Comparison of ENCODE assay signal across 8 mouse cellular contexts in the genomic region with DNA sequence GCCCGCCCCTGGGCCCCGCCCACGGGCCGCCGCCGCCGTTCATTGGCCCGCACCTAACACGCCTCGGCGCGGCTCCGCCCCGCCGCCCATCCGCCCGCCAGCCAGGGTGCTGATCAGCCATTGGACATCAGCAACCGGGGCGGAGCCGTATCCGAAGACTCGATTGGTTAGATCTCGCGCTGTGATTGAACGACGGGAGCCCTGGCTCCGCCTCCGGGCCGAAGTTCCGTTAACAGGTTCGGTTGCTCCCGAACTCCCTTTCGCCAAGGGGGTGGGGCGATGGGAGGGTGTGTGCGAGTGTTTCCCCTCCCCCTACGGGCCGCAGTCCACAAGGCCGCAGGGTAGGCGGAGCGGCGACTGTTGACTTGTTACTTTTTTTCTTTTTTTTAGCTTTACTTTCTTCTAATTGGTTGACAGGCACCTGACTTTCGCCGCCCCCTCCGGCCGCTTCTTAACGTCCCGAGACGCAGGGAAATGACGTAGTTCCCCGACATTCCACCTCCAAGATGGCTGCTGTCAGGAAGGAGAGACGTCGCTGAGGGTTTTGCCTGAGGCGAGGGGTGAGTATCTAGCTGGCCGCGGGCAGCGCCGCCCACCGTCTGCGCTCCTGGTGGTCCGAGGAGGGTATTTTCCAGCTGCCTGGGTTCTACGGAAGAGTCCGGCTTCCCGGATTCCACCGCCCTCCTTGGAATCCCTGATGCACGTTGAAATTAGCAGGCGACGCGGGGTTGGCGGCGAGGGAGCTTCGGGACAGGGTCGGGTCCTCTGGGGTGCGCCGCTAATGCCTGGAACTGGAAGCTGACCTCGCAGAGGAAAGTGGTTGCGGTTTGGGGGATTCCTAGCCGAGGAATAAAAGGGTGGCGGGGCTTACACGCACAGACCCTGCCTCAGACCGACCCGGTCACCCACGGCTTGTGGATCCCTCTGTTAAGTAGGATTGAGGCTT. TPM values are rescaled to one million over a fixed set of nuclear protein-coding genes. Genes with fewer than 3 reads are reported as not detected.
DNase-seq lines count a peak whose midpoint lies in the region; ATAC-seq and TF ChIP-seq lines count a peak whose summit lies in the region.

A gene (plus strand): TSS at position 259 of the 946 bp plus-strand sequence.

- WGBS in forebrain, embryonic 16.5 days, result under 1% methylated on average over 80 of the region's 82 CpGs
- under 1% methylated on average over 82 of the region's 82 CpGs for WGBS in lung, embryonic 14.5 days
- WGBS in olfactory bulb, adult 2 months, result under 1% methylated on average over 82 of the region's 82 CpGs
- under 1% methylated on average over 80 of the region's 82 CpGs for WGBS in thymus, adult 2 months

- H3K9me3 ChIP-seq in G1E (replicated peaks), result no peaks in the 10 kb centered on the region
- no peaks in the 10 kb centered on the region for H3K9me3 ChIP-seq in forebrain, embryonic 16.5 days (ENCODE audit: control insufficient read depth, low read length)
- no peaks in the 10 kb centered on the region for H3K9me3 ChIP-seq in lung, embryonic 14.5 days (ENCODE audit: low read depth, low read length)

- peak within 1 kb of the TSS; percentile 91 for H3K9ac ChIP-seq in forebrain, embryonic 16.5 days (replicated peaks; ENCODE audit: low read depth, low read length)
- H3K9ac ChIP-seq in lung, embryonic 14.5 days, result peak within 1 kb of the TSS; percentile 94

- peaks cover 48% of the 10 kb centered on the region for H3K4me1 ChIP-seq in G1E (ENCODE audit: insufficient read depth, low read depth, low read length)
- H3K4me1 ChIP-seq in forebrain, embryonic 16.5 days (replicated peaks; ENCODE audit: control insufficient read depth, insufficient read depth, low read length), result peaks cover 20% of the 10 kb centered on the region
- peaks cover 12% of the 10 kb centered on the region for H3K4me1 ChIP-seq in lung, embryonic 14.5 days (ENCODE audit: insufficient read depth)
- H3K4me1 ChIP-seq in olfactory bulb, adult 2 months (ENCODE audit: control insufficient read depth, insufficient read depth, low read length), result no peaks in the 10 kb centered on the region
- no peaks in the 10 kb centered on the region for H3K4me1 ChIP-seq in thymus, adult 2 months (replicated peaks; ENCODE audit: control insufficient read depth, insufficient read depth, low read length)

- peaks cover 49% of the 10 kb centered on the region for H3K36me3 ChIP-seq in G1E (replicated peaks)
- no peaks in the 10 kb centered on the region for H3K36me3 ChIP-seq in forebrain, embryonic 16.5 days (ENCODE audit: control insufficient read depth, insufficient read depth)
- peaks cover 23% of the 10 kb centered on the region for H3K36me3 ChIP-seq in lung, embryonic 14.5 days (ENCODE audit: insufficient read depth)
- no peaks in the 10 kb centered on the region for H3K36me3 ChIP-seq in thymus, adult 2 months (ENCODE audit: control insufficient read depth, insufficient read depth, low read length)

- no peak for TF ChIP-seq CTCF in G1E (IDR thresholded peaks at IDR 0.05; ENCODE audit: low read depth, low read length)
- peak; percentile 52 for TF ChIP-seq CTCF in layer of hippocampus, adult 2 months (conservative IDR thresholded peaks at IDR 0.05)
- TF ChIP-seq CTCF in lung, embryonic 14.5 days (IDR thresholded peaks at IDR 0.05; ENCODE audit: low read depth), result peak; percentile 50
- no peak for TF ChIP-seq CTCF in olfactory bulb, adult 2 months (IDR thresholded peaks at IDR 0.05; ENCODE audit: insufficient read depth, low read depth, low read length)
- peak; percentile 57 for TF ChIP-seq CTCF in thymus, adult 2 months (IDR thresholded peaks at IDR 0.05; ENCODE audit: borderline replicate concordance, control insufficient read depth, extremely low read depth, insufficient read depth, low read length, poor library complexity)

- H3K27me3 ChIP-seq in G1E (ENCODE audit: insufficient read depth, low read length), result no peaks in the 10 kb centered on the region
- H3K27me3 ChIP-seq in forebrain, embryonic 16.5 days (replicated peaks; ENCODE audit: control insufficient read depth, insufficient read depth, low read length), result no peaks in the 10 kb centered on the region
- H3K27me3 ChIP-seq in lung, embryonic 14.5 days (ENCODE audit: insufficient read depth, low read length), result no peaks in the 10 kb centered on the region
- H3K27me3 ChIP-seq in thymus, adult 2 months (ENCODE audit: control insufficient read depth, insufficient read depth, low read length), result no peaks in the 10 kb centered on the region

- peak within 1 kb of the TSS; percentile 73 for H3K27ac ChIP-seq in forebrain, embryonic 16.5 days (ENCODE audit: low read length)
- peak within 1 kb of the TSS; percentile 94 for H3K27ac ChIP-seq in layer of hippocampus, adult 2 months
- H3K27ac ChIP-seq in lung, embryonic 14.5 days (ENCODE audit: low read depth), result peak within 1 kb of the TSS; percentile 93
- H3K27ac ChIP-seq in olfactory bulb, adult 2 months (ENCODE audit: insufficient read depth, low read depth, low read length), result peak within 1 kb of the TSS; percentile 27
- peak within 1 kb of the TSS; percentile 49 for H3K27ac ChIP-seq in thymus, adult 2 months (ENCODE audit: control insufficient read depth, insufficient read depth, low read length)

- intact Hi-C loops in heart, postnatal 36 days (cut with DNase I), result loop anchor here (10.0 kb wide), 1 partner anchor 615 kb away; a partner anchor contains a TSS

- peak within 1 kb of the TSS; percentile 98 for H3K4me2 ChIP-seq in forebrain, embryonic 16.5 days (ENCODE audit: low read length)
- peak within 1 kb of the TSS; percentile 90 for H3K4me2 ChIP-seq in lung, embryonic 14.5 days

- peak; percentile 89 for ATAC-seq in G1E (ENCODE audit: extremely low read depth, insufficient number of reproducible peaks, low FRiP score, poor library complexity, severe bottlenecking)
- peak; percentile 98 for ATAC-seq in forebrain, embryonic 16.5 days
- ATAC-seq in lung, embryonic 14.5 days (ENCODE audit: insufficient read depth), result peak; percentile 97

- H3K4me3 ChIP-seq in G1E (ENCODE audit: low read depth, low read length), result peak within 1 kb of the TSS; percentile 89
- peak within 1 kb of the TSS; percentile 96 for H3K4me3 ChIP-seq in forebrain, embryonic 16.5 days (replicated peaks; ENCODE audit: low read length)
- H3K4me3 ChIP-seq in layer of hippocampus, adult 2 months, result peak within 1 kb of the TSS; percentile 93
- H3K4me3 ChIP-seq in lung, embryonic 14.5 days (ENCODE audit: low read depth, low read length), result peak within 1 kb of the TSS; percentile 99
- peak within 1 kb of the TSS; percentile 87 for H3K4me3 ChIP-seq in olfactory bulb, adult 2 months (ENCODE audit: insufficient read depth, low read depth, low read length)
- peak within 1 kb of the TSS; percentile 89 for H3K4me3 ChIP-seq in thymus, adult 2 months (ENCODE audit: control insufficient read depth, insufficient read depth, low read length)

- TF ChIP-seq POLR2A in olfactory bulb, adult 2 months (IDR thresholded peaks at IDR 0.05; ENCODE audit: insufficient read depth, low read depth, low read length), result peak; percentile 78
- TF ChIP-seq POLR2A in thymus, adult 2 months (IDR thresholded peaks at IDR 0.05; ENCODE audit: control insufficient read depth, extremely low read depth, insufficient read depth, low read length, poor library complexity), result peak; percentile 76; the same call in 1 of the 2 replicates

- DNase-seq in G1E (ENCODE audit: low spot score), result peak; percentile 100
- peak; percentile 98 to 99 for DNase-seq in cerebellum, adult 18-20 months
- DNase-seq in heart, postnatal 36 days, result peak; percentile 97
- peak; percentile 96 to 99 for DNase-seq in layer of hippocampus, adult 2 months (ENCODE audit: low spot score in 2 of 2)
- DNase-seq in lung, embryonic 14.5 days, result peak; percentile 100
- peak; percentile 97 for DNase-seq in thymus, adult 2 months

RNA-seq across cellular contexts. Expression of the gene that starts here (rescaled TPM):
- total RNA-seq in G1E (2014; fragmentation: Nextera tagmentation) (214 and 263 TPM in 2 replicates), G1E (2017) (13.9 and 14.3 TPM in 2 replicates)
- polyA plus RNA-seq in G1E (2012), result 206 and 220 TPM in 2 replicates
- polyA plus RNA-seq in forebrain, embryonic 16.5 days (2015; fragmentation: Nextera tagmentation; extraction: Ambion mirVana), result 3.1 and 3.2 TPM in 2 replicates
- total RNA-seq in heart, postnatal 36 days (2021), result 10 to 100 TPM; 28.8 to 30.5 TPM
- 10 to 100 TPM; 29.6 to 30.8 TPM for total RNA-seq in layer of hippocampus, adult 2 months (2021)
- polyA plus RNA-seq in lung, embryonic 14.5 days (2014; fragmentation: Nextera tagmentation; extraction: Ambion mirVana), result 4.9 and 5.3 TPM in 2 replicates
- polyA plus RNA-seq in olfactory bulb, adult 2 months (2012; ENCODE audit: insufficient read depth, insufficient read length, low replicate concordance, missing spikeins), result not detected in 2 replicates
- 36.2 and 39.3 TPM in 2 replicates for polyA plus RNA-seq in thymus, adult 2 months (2012; rRNA removed)

Comparison
In these comparisons a context has a peak if more than half of its experiments do, and no peak if none do; other contexts are left out.
1. Peak in every context shown above with its lines: DNase-seq, ATAC-seq, H3K4me3 ChIP-seq and H3K27ac ChIP-seq.
2. CTCF ChIP-seq: peak in layer of hippocampus, adult 2 months (single experiment), lung, embryonic 14.5 days (single experiment) and thymus, adult 2 months (single experiment); none in G1E (single experiment) and olfactory bulb, adult 2 months (single experiment).
3. H3K27ac ChIP-seq: peak in every context shown above with its lines; median percentile 94 in layer of hippocampus, adult 2 months; 93 in lung, embryonic 14.5 days; 73 in forebrain, embryonic 16.5 days; 49 in thymus, adult 2 months; 27 in olfactory bulb, adult 2 months.